Mouse (Mus musculus): Measurements from ENCODE around the gene Fyb. TPM values are rescaled to one million over a fixed set of nuclear protein-coding genes. Genes with fewer than 3 reads are reported as not detected.
A peak's percentile ranks its signal among the peaks of the same experiment; 100 is the strongest.

Gene Fyb
- polyA plus RNA-seq, 1 experiment from 2014 or later, result 11.0 TPM

DNA sequence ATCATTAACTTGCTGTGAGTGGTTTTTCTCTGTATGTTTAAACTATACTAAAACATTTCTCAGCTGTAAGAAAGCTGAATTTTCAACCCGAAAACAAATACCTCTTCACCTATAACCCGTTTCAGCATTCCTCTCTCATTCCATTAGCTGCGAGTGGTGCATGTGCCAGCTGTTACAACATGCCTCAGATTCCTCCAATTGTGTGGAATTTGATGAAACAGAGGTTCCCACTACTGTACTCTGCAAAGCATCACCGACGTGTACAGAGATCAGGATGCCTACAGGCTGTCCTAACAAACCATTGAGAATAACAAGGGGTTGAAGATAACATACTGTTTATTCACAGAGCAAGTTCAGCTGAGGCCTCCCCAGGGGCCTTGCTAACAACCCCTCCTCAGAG is 143.4 kb downstream of the Fyb start:
- DNase-seq (ENCODE audit: low spot score) (peak; percentile 18), ATAC-seq (ENCODE audit: low read depth) (no peak)
- Histone ChIP-seq H3K4me2 (ENCODE audit: low read depth, low read length) (no peak overlapping the region), H3K4me1 (ENCODE audit: control insufficient read depth, insufficient read depth, low read length) (peaks cover 4% of the 10 kb centered on the region; the same call in 1 of the 2 replicates), H3K9ac (ENCODE audit: low read depth, low read length) (no peak overlapping the region), H3K27me3 (replicated peaks; ENCODE audit: control insufficient read depth, insufficient read depth, low read length) (no peaks in the 10 kb centered on the region), H3K9me3 (ENCODE audit: control insufficient read depth, low read length) (no peaks in the 10 kb centered on the region), H3K36me3 (ENCODE audit: control insufficient read depth, insufficient read depth, low read length) (no peaks in the 10 kb centered on the region), H3K27ac (replicated peaks; ENCODE audit: low read depth, low read length) (no peak overlapping the region), H3K4me3 (ENCODE audit: low read depth, low read length) (no peak overlapping the region)
- 29% methylated on average over 5 of the region's 5 CpGs for WGBS

DNA sequence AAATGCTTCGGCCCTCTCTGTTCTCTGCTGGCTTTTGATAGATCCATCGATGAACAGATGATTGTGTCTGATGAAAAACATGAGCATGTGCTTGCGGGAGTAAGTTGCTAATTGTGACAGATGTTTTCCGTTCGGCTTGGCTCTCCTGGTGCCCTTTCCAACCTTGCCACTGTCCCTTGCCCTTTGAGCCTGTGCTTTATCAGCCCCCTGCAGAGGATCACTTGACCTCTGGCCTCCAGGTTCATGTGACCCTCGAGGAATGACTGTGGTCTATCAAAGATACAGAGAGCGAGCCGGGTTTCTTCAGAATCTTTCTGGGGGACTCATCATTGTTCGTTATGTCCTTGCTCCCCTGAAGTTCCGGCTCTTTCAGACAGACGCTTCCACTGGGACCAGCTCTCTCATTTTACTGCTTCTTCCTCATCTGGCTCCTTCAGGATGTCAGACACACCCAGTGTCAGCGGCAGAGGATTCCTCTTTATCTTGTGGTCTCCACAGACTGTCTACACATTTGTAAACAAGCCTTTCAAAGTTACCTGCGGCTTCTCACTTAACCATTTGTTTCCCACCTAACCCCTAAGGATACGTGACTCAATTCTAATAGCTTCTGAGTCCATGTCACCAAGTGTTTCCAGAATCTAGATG is 146.3 kb downstream of the Fyb start:
- no peaks in the 10 kb centered on the region for H3K36me3 ChIP-seq (ENCODE audit: control insufficient read depth, insufficient read depth, low read length)
- H3K4me3 ChIP-seq (ENCODE audit: low read depth, low read length), result no peak overlapping the region
- ATAC-seq (ENCODE audit: low read depth) (no peak), DNase-seq (ENCODE audit: low spot score) (no peak)
- H3K4me2 ChIP-seq (ENCODE audit: low read depth, low read length), result no peak overlapping the region
- H3K27me3 ChIP-seq (replicated peaks; ENCODE audit: control insufficient read depth, insufficient read depth, low read length), result no peaks in the 10 kb centered on the region
- H3K4me1 ChIP-seq (ENCODE audit: control insufficient read depth, insufficient read depth, low read length), result peaks cover 4% of the 10 kb centered on the region; the same call in 1 of the 2 replicates
- no peak overlapping the region for H3K9ac ChIP-seq (ENCODE audit: low read depth, low read length)
- H3K9me3 ChIP-seq (ENCODE audit: control insufficient read depth, low read length), result no peaks in the 10 kb centered on the region
- WGBS, result 25% methylated on average over 14 of the region's 14 CpGs
- no peak overlapping the region for H3K27ac ChIP-seq (replicated peaks; ENCODE audit: low read depth, low read length)

DNA sequence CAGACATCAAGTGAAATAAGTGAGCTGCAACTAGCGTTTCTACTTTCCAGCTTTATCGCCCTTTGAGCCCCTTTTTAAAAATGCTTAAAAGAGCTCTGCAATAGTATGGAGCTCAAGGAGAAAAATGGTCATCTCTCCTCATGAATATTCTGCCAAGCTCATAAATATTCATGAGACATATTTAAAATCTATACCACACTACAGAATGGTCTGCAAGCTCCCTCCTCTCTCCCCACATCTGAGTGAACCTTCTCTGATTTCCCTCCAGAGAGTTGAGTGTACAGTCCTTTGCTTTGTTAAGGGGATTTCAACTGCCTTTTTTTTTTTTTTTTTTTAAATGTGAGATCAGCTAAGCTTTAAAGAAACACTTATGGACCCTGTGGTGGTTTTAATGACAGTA is 155.8 kb downstream of the Fyb start:
- Histone ChIP-seq H3K4me3 (ENCODE audit: low read depth, low read length) (no peak overlapping the region), H3K27ac (replicated peaks; ENCODE audit: low read depth, low read length) (no peak overlapping the region), H3K27me3 (replicated peaks; ENCODE audit: control insufficient read depth, insufficient read depth, low read length) (no peaks in the 10 kb centered on the region), H3K4me1 (ENCODE audit: control insufficient read depth, insufficient read depth, low read length) (no peaks in the 10 kb centered on the region), H3K4me2 (ENCODE audit: low read depth, low read length) (no peak overlapping the region), H3K9ac (ENCODE audit: low read depth, low read length) (no peak overlapping the region), H3K9me3 (ENCODE audit: control insufficient read depth, low read length) (no peaks in the 10 kb centered on the region), H3K36me3 (ENCODE audit: control insufficient read depth, insufficient read depth, low read length) (no peaks in the 10 kb centered on the region)
- DNase-seq (ENCODE audit: low spot score) (no peak), ATAC-seq (ENCODE audit: low read depth) (no peak)
- WGBS, result 80% methylated on average over 2 of the region's 2 CpGs

DNA sequence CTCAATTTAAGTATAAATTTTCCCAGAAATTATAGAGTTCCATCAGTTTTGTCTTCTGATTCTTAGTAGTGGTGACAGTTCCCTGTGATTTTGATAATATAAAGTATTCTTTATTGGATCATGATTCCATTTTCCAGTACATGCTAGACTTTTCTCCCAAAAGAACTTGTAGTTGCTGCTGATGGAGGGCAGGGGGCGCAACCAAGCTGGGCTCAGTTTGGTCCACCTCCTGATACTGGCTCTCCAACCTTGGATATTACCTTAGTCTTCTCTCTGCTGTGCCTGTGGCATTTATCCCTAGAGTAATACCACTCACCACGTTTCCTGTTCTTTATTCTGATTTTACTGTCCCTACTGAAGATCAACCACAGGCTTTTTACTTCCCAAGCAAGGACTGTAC is 179.5 kb downstream of the Fyb start:
- Histone ChIP-seq H3K9ac (ENCODE audit: low read depth, low read length) (no peak overlapping the region), H3K27ac (replicated peaks; ENCODE audit: low read depth, low read length) (no peak overlapping the region), H3K4me1 (ENCODE audit: control insufficient read depth, insufficient read depth, low read length) (no peaks in the 10 kb centered on the region), H3K4me3 (ENCODE audit: low read depth, low read length) (no peak overlapping the region), H3K4me2 (ENCODE audit: low read depth, low read length) (no peak overlapping the region), H3K27me3 (replicated peaks; ENCODE audit: control insufficient read depth, insufficient read depth, low read length) (peaks cover 19% of the 10 kb centered on the region), H3K36me3 (ENCODE audit: control insufficient read depth, insufficient read depth, low read length) (no peaks in the 10 kb centered on the region), H3K9me3 (ENCODE audit: control insufficient read depth, low read length) (no peaks in the 10 kb centered on the region)
- DNase-seq (ENCODE audit: low spot score) (no peak), ATAC-seq (ENCODE audit: low read depth) (no peak)
- 70% methylated on average over 2 of the region's 2 CpGs for WGBS

DNA sequence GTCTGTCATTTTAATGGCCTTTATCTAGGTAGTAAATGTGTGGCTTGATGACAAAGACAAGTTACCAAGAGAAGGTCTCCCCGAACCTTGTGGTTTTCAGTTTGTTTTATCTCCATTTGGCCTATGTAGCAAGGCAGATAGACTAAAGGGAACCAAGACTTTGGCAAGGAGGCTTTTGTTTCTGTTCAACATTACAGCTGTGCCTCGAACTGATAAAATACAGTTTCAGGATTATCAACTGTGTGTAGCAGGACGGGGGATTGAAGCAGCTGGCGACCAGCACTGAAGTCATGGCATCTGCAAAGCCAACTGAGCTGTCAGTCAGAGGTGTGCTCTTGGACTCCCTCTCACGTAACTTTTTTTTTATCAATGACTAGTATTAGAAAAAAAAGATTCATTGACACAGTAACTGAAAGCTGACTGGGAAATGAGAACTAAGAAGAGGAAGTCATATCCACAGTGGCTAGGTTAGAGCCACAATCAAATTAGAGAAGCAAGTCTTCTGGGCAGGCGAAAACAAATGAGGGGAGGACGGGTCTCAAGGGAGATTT is 182.8 kb downstream of the Fyb start:
- Histone ChIP-seq H3K9ac (ENCODE audit: low read depth, low read length) (no peak overlapping the region), H3K27me3 (replicated peaks; ENCODE audit: control insufficient read depth, insufficient read depth, low read length) (peaks cover 19% of the 10 kb centered on the region), H3K9me3 (ENCODE audit: control insufficient read depth, low read length) (no peaks in the 10 kb centered on the region), H3K4me3 (ENCODE audit: low read depth, low read length) (no peak overlapping the region), H3K27ac (replicated peaks; ENCODE audit: low read depth, low read length) (no peak overlapping the region), H3K4me2 (ENCODE audit: low read depth, low read length) (no peak overlapping the region), H3K36me3 (ENCODE audit: control insufficient read depth, insufficient read depth, low read length) (no peaks in the 10 kb centered on the region), H3K4me1 (ENCODE audit: control insufficient read depth, insufficient read depth, low read length) (peaks cover 11% of the 10 kb centered on the region; the same call in 1 of the 2 replicates)
- ATAC-seq (ENCODE audit: low read depth), result no peak
- 56% methylated on average over 7 of the region's 7 CpGs for WGBS
- no peak for DNase-seq (ENCODE audit: low spot score)

DNA sequence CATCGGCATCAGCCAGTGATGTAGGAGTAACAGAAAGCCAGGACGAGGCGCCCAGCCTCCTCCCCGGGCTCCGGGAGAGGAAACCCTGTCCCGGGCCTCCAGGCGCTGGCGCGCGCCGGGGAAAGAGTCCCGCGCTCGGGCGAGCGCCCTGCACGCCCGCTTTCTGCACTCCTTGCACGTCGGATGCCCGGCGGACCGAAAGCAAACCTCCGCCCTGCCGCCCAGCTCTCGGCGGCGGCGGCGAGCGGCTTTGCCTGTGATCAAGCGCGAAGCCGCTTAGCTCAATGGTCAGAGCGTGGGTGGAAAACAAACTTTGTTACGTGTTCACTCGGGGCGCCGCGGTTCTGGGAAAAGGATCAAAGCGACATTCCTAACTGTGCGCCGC is 184.9 kb downstream of the Fyb start:
- Histone ChIP-seq H3K4me2 (ENCODE audit: low read depth, low read length) (peak overlapping the region; percentile 91), H3K9ac (ENCODE audit: low read depth, low read length) (peak overlapping the region; percentile 96), H3K36me3 (ENCODE audit: control insufficient read depth, insufficient read depth, low read length) (no peaks in the 10 kb centered on the region), H3K9me3 (ENCODE audit: control insufficient read depth, low read length) (no peaks in the 10 kb centered on the region), H3K27ac (replicated peaks; ENCODE audit: low read depth, low read length) (peak overlapping the region; percentile 95), H3K4me3 (ENCODE audit: low read depth, low read length) (peak overlapping the region; percentile 92), H3K4me1 (ENCODE audit: control insufficient read depth, insufficient read depth, low read length) (peaks cover 15% of the 10 kb centered on the region; the same call in 1 of the 2 replicates), H3K27me3 (replicated peaks; ENCODE audit: control insufficient read depth, insufficient read depth, low read length) (peaks cover 19% of the 10 kb centered on the region)
- DNase-seq (ENCODE audit: low spot score) (peak; percentile 78), ATAC-seq (ENCODE audit: low read depth) (peak; percentile 51)
- WGBS, result 0% methylated on average over 41 of the region's 43 CpGs

DNA sequence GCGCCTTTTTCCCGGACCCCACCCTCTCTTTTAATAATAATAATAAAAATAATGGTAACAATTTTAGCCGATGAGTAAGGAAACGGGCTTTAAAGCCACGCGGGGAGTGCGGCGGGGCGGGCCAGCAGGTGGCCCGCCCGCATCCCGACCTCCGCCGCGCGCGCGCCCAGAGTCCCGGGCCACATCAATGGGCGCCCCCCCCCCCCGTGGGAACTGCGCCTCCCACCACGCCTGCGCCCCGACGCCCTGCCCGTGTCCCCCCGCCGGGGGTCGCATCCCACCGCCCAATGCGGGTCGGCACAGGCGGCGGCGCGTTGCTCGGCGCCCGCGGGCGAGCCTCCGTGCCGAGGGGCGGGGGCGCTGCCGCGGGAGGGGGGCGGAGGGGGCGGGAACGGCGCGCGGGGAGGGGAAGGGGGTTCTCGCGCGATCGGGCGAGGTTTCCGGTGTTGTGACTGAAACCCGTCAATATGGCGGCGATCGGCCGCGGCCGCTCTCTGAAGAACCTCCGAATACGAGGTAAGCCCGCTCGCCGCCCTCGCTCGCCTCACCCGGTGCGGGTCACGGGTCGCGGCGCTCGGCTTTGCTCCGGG is 185.4 kb downstream of the Fyb start, which contains the start of gene Rictor:
TSS of gene Rictor (plus strand) at position 444 of the 590 bp plus-strand sequence.
- Histone ChIP-seq H3K9me3 (ENCODE audit: control insufficient read depth, low read length) (no peaks in the 10 kb centered on the region), H3K4me2 (ENCODE audit: low read depth, low read length) (peak within 1 kb of the TSS; percentile 91), H3K27me3 (replicated peaks; ENCODE audit: control insufficient read depth, insufficient read depth, low read length) (peaks cover 19% of the 10 kb centered on the region), H3K36me3 (ENCODE audit: control insufficient read depth, insufficient read depth, low read length) (no peaks in the 10 kb centered on the region), H3K9ac (ENCODE audit: low read depth, low read length) (peak within 1 kb of the TSS; percentile 96), H3K27ac (replicated peaks; ENCODE audit: low read depth, low read length) (peak within 1 kb of the TSS; percentile 95), H3K4me3 (ENCODE audit: low read depth, low read length) (peak within 1 kb of the TSS; percentile 92), H3K4me1 (ENCODE audit: control insufficient read depth, insufficient read depth, low read length) (peaks cover 15% of the 10 kb centered on the region)
- ATAC-seq (ENCODE audit: low read depth), result peak; percentile 88
- 0% methylated on average over 26 of the region's 82 CpGs for WGBS
- DNase-seq (ENCODE audit: low spot score), result peak; percentile 94

DNA sequence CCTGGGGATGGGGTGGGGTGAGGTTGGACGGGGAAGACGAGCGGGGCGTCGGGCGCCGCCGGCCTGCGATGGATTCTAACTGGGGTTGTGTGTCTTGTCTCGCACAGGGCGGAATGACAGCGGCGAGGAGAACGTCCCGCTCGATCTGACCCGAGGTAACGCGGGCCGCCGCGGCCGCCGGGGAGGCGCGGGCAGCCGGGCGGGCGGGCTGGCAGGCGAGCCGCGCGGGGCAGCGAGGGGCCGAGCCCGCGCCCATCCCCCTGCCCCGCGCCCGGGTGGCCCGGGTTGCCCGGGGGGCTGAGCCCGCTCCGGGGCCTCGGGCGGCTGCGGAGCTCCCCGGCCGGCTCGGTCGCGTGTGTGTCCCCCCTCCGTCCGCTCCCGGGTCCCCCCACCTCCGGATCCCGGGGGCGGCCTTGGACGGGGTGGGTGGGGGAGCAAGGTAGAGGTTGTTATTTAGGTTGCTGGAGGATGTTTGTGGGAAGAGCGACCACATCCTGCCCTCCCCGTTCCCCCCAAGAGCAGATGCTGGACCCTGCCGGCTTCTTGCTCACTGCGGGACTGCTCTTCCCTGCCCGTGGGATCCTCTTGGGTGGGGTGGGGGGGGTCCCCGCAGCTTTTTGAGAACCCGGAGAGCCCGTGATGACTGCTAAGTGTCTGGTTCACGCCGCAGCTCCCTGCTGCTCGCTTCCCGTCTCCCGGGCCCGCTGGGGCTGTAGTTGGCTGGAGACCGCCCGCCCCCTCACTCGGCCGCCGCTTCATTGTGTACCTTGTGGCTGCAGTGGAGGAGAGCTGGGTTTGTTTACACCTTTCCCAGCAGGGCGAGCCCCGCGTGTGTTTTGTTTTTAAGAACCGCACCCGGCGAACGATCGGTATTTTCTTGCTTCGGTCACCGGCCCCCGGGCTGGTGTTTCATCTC is 186.1 kb downstream of the Fyb start:
- WGBS, result 1% methylated on average over 34 of the region's 89 CpGs
- H3K4me2 ChIP-seq (ENCODE audit: low read depth, low read length), result peak overlapping the region; percentile 91
- H3K9me3 ChIP-seq (ENCODE audit: control insufficient read depth, low read length), result no peaks in the 10 kb centered on the region
- peaks cover 18% of the 10 kb centered on the region for H3K27me3 ChIP-seq (replicated peaks; ENCODE audit: control insufficient read depth, insufficient read depth, low read length)
- peak overlapping the region; percentile 95 for H3K27ac ChIP-seq (replicated peaks; ENCODE audit: low read depth, low read length)
- peaks cover 19% of the 10 kb centered on the region for H3K4me1 ChIP-seq (ENCODE audit: control insufficient read depth, insufficient read depth, low read length)
- peak overlapping the region; percentile 96 for H3K9ac ChIP-seq (ENCODE audit: low read depth, low read length)
- ATAC-seq (ENCODE audit: low read depth) (peak; percentile 66), DNase-seq (ENCODE audit: low spot score) (peak; percentile 21)
- H3K36me3 ChIP-seq (ENCODE audit: control insufficient read depth, insufficient read depth, low read length), result no peaks in the 10 kb centered on the region
- peak overlapping the region; percentile 92 for H3K4me3 ChIP-seq (ENCODE audit: low read depth, low read length)

Data from embryonic facial prominence, embryonic 14.5 days (tissue).